Mouse (Mus musculus): Measurements from ENCODE around the gene Hist2h2be.

DNA sequence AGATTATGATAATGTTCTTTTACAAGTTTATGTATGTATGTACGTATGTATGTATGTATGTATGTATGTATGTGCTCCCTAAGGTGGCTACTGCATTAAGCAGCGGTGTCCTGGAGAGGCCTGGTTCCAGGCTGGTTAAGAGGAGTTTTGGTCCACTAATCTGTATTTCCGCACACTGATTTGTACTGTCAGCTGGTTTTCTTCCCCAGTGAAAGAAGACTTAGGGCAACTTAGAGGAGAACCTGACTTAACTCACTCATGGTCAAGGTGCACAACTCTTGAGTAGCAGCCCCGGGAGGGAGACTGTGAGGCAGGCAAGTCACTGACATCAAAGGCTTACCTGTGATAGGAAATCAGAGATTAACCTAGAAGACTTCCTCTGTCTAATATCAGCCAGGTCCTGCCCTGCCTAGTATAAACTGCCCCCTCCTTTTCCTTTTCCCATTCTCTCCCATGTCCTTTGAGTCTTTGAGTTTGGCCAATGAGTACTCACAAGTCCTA is 16.0 kb downstream of the Hist2h2be start:
- TF ChIP-seq TCF12 (IDR thresholded peaks at IDR 0.05; ENCODE audit: low read depth, low read length) = no peak
- TF ChIP-seq MAFK (IDR thresholded peaks at IDR 0.05; ENCODE audit: insufficient replicate concordance, low read length) = no peak
- TF ChIP-seq BHLHE40 (IDR thresholded peaks at IDR 0.05; ENCODE audit: low read depth, low read length) = no peak
- no peak for TF ChIP-seq CHD2 (IDR thresholded peaks at IDR 0.05; ENCODE audit: low read length)
- no peak for TF ChIP-seq CTCF (conservative IDR thresholded peaks at IDR 0.05 in 1 of 2, IDR thresholded peaks at IDR 0.05 in 1 of 2; ENCODE audit: low read depth in 2 of 2, low read length in 2 of 2)
- TF ChIP-seq MEF2A (IDR thresholded peaks at IDR 0.05; ENCODE audit: borderline replicate concordance, low read depth, low read length) = no peak
- no peak for TF ChIP-seq TBP (conservative IDR thresholded peaks at IDR 0.05; ENCODE audit: low read depth, low read length)
